Mouse (Mus musculus) small intestine, adult 2 months (tissue): ENCODE measurements around the gene Stard10.

ENCODE experiments used
- CTCF ChIP-seq: fragments of 200-500 bp; IDR thresholded peaks from 2 replicates; pipeline ENCODE4 v1.5.1; 2012; ENCODE audit warnings: low read depth, mild to moderate bottlenecking, control low read depth, inconsistent platforms, low read length, moderate library complexity, mixed read lengths; ENCODE audit not compliant: insufficient replicate concordance, insufficient read length; ENCODE audit errors: extremely low read depth
- POLR2A ChIP-seq: fragments of 200-500 bp; IDR thresholded peaks from 2 replicates; pipeline ENCODE4 v1.6.1; 2012; ENCODE audit warnings: low read depth, mild to moderate bottlenecking, control low read depth, inconsistent platforms, low read length, moderate library complexity

- TF ChIP-seq POLR2A = no peak
- no peak for TF ChIP-seq CTCF
Observed at GRCm38 (mm10) chr7:101329606-101330005, 12.7 kb downstream of the Stard10 start.
